12 mouse cellular contexts compared by ENCODE assay signal in the genomic region with DNA sequence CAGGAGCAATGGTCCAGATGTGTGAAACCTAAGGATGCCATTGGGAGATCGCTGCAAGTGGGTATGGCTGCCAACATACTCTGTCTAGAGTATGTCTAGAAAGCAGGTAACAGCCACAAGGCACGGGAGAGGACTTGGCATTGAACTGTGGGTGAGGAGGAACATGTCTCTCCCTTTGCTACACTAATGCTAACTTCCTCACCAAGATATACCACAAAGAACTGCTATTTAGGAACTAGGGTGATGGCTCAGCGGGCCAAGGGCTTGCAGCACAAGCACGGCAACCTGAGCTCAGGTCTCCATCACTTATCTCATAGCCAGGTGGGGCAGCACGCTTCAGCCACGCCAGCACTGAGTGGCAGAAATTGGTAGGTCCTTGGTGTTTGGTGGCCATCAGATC.
"Had no signal": no experiment of that assay in that cellular context is flagged by ENCODE, and none has a peak within 500 bp of the region (broad histone marks: within the 10 kb centered on the region; RNA-seq: fewer than 3 reads in every experiment).

No protein-coding gene starts in this region.

- H3K36me3 ChIP-seq: kidney, embryonic 15.5 days; limb, embryonic 10.5 days; liver, embryonic 15.5 days; midbrain, embryonic 10.5 days had no signal

- H3K4me3 ChIP-seq: kidney, embryonic 15.5 days; limb, embryonic 10.5 days; liver, embryonic 15.5 days; midbrain, embryonic 10.5 days had no signal

- H3K4me1 ChIP-seq: limb, embryonic 10.5 days; midbrain, embryonic 10.5 days had no signal

- H3K27me3 ChIP-seq: kidney, embryonic 15.5 days; liver, embryonic 15.5 days had no signal

- H3K27ac ChIP-seq: hindbrain, postnatal 0 days; kidney, embryonic 15.5 days; limb, embryonic 10.5 days; liver, embryonic 15.5 days; macrophage; midbrain, embryonic 10.5 days had no signal

- H3K4me2 ChIP-seq: kidney, embryonic 15.5 days; liver, embryonic 11.5 days; liver, embryonic 15.5 days had no signal

- H3K9me3 ChIP-seq: kidney, embryonic 15.5 days; limb, embryonic 10.5 days; liver, embryonic 15.5 days; midbrain, embryonic 10.5 days had no signal

- H3K9ac ChIP-seq: kidney, embryonic 15.5 days; liver, embryonic 15.5 days had no signal

- ATAC-seq: hindbrain, postnatal 0 days; midbrain, embryonic 16.5 days had no signal

- DNase-seq: kidney, adult 11 months; kidney, postnatal 14 days; lung, adult 2 months; right cerebral cortex, postnatal 25 days had no signal
